Mouse (Mus musculus): ENCODE data around the gene Syn2. TPM values are rescaled to one million over a fixed set of nuclear protein-coding genes. Genes with fewer than 3 reads are reported as not detected.
A peak's percentile ranks its signal among the peaks of the same experiment; 100 is the strongest.

The Syn2 gene
- total RNA-seq, 2 experiments from 2014 or later, result 445 to 453 TPM

- peak overlapping the region; percentile 88; the same call in 1 of the 2 replicates for H3K27ac ChIP-seq
- intact Hi-C loops (cut with DNase I), result no loop called here
- H3K4me3 ChIP-seq, result no peak overlapping the region
- no peak for DNase-seq (ENCODE audit: extremely low spot score in 1 of 2, low spot score in 2 of 2)
- no peak for TF ChIP-seq CTCF (IDR thresholded peaks at IDR 0.05)
Observed at GRCm38 (mm10) chr6:115125358-115125720, 9.4 kb upstream of the Syn2 start.

- intact Hi-C loops (cut with DNase I), result loop anchor here (2.0 kb wide), 1 partner anchor 42 kb away; no protein-coding TSS in a partner anchor
- peak overlapping the region; percentile 88 for H3K27ac ChIP-seq
- peak; percentile 35 to 58 for DNase-seq (ENCODE audit: extremely low spot score in 1 of 2, low spot score in 2 of 2)
- TF ChIP-seq CTCF (IDR thresholded peaks at IDR 0.05), result no peak
- H3K4me3 ChIP-seq, result no peak overlapping the region
Observed at GRCm38 (mm10) chr6:115126232-115126785, 8.4 kb upstream of the Syn2 start.

- Histone ChIP-seq H3K27ac (peak overlapping the region; percentile 88), H3K4me3 (no peak overlapping the region)
- TF ChIP-seq CTCF (IDR thresholded peaks at IDR 0.05), result no peak
- intact Hi-C loops (cut with DNase I), result loop anchor here (2.0 kb wide), 1 partner anchor 42 kb away; no protein-coding TSS in a partner anchor
- DNase-seq (ENCODE audit: extremely low spot score in 1 of 2, low spot score in 2 of 2), result no peak
Observed at GRCm38 (mm10) chr6:115126851-115127250, 7.9 kb upstream of the Syn2 start.

GRCm38 (mm10) chr6:115127255-115127824 lies 7.4 kb upstream of the Syn2 start:
- no peak overlapping the region for H3K4me3 ChIP-seq
- H3K27ac ChIP-seq, result peak overlapping the region; percentile 88
- intact Hi-C loops (cut with DNase I), result loop anchor here (2.0 kb wide), 1 partner anchor 43 kb away; no protein-coding TSS in a partner anchor
- TF ChIP-seq CTCF (IDR thresholded peaks at IDR 0.05), result no peak
- DNase-seq (ENCODE audit: extremely low spot score in 1 of 2, low spot score in 2 of 2), result no peak

- no peak for DNase-seq (ENCODE audit: extremely low spot score in 1 of 2, low spot score in 2 of 2)
- Histone ChIP-seq H3K4me3 (peak overlapping the region; percentile 88), H3K27ac (peak overlapping the region; percentile 96)
- intact Hi-C loops (cut with DNase I), result loop anchor here (2.0 to 10.0 kb wide), 3 partner anchors 26 to 90 kb away; partner anchors contain the start of gene Gm17482
- TF ChIP-seq CTCF (IDR thresholded peaks at IDR 0.05), result no peak
Observed at GRCm38 (mm10) chr6:115135332-115135649, 589 bp downstream of the Syn2 start.

GRCm38 (mm10) chr6:115136156-115136555 lies 1.5 kb downstream of the Syn2 start:
- no peak for DNase-seq (ENCODE audit: extremely low spot score in 1 of 2, low spot score in 2 of 2)
- H3K27ac ChIP-seq, result peak overlapping the region; percentile 96; the same call in 1 of the 2 replicates
- intact Hi-C loops (cut with DNase I), result loop anchor here (10.0 kb wide), 1 partner anchor 89 kb away; the partner anchor contains the start of gene Gm17482
- peak overlapping the region; percentile 88 for H3K4me3 ChIP-seq
- no peak for TF ChIP-seq CTCF (IDR thresholded peaks at IDR 0.05)

GRCm38 (mm10) chr6:115141446-115141845 lies 6.7 kb downstream of the Syn2 start:
- no peak for DNase-seq (ENCODE audit: extremely low spot score in 1 of 2, low spot score in 2 of 2)
- no peak overlapping the region for H3K27ac ChIP-seq
- no peak overlapping the region for H3K4me3 ChIP-seq
- intact Hi-C loops (cut with DNase I), result no loop called here
- no peak; the same call in 1 of the 2 replicates for TF ChIP-seq CTCF (IDR thresholded peaks at IDR 0.05)

- intact Hi-C loops (cut with DNase I), result loop anchor here (2.0 kb wide), 1 partner anchor 26 kb away; the partner anchor contains the start of gene Syn2
- Histone ChIP-seq H3K27ac (no peak overlapping the region), H3K4me3 (no peak overlapping the region)
- no peak for TF ChIP-seq CTCF (IDR thresholded peaks at IDR 0.05)
- DNase-seq (ENCODE audit: extremely low spot score in 1 of 2, low spot score in 2 of 2), result no peak
Observed at GRCm38 (mm10) chr6:115161175-115161574, 26.5 kb downstream of the Syn2 start.

- no peak for TF ChIP-seq CTCF (IDR thresholded peaks at IDR 0.05)
- intact Hi-C loops (cut with DNase I), result loop anchor here (5.0 kb wide), 1 partner anchor 44 kb away; no protein-coding TSS in a partner anchor
- Histone ChIP-seq H3K4me3 (no peak overlapping the region), H3K27ac (no peak overlapping the region)
- no peak for DNase-seq (ENCODE audit: extremely low spot score in 1 of 2, low spot score in 2 of 2)
Observed at GRCm38 (mm10) chr6:115165863-115166470, 31.3 kb downstream of the Syn2 start.

- peak; percentile 55 to 60 for DNase-seq (ENCODE audit: extremely low spot score in 1 of 2, low spot score in 2 of 2)
- Histone ChIP-seq H3K27ac (peak overlapping the region; percentile 69), H3K4me3 (no peak overlapping the region)
- intact Hi-C loops (cut with DNase I), result loop anchor here (2.0 to 5.0 kb wide), 2 partner anchors 47 to 104 kb away; no protein-coding TSS in a partner anchor
- no peak for TF ChIP-seq CTCF (IDR thresholded peaks at IDR 0.05)
Observed at GRCm38 (mm10) chr6:115168921-115169320, 34.2 kb downstream of the Syn2 start.

- TF ChIP-seq CTCF (IDR thresholded peaks at IDR 0.05), result no peak
- intact Hi-C loops (cut with DNase I), result loop anchor here (2.0 to 5.0 kb wide), 2 partner anchors 47 to 105 kb away; no protein-coding TSS in a partner anchor
- no peak for DNase-seq (ENCODE audit: extremely low spot score in 1 of 2, low spot score in 2 of 2)
- no peak overlapping the region for H3K4me3 ChIP-seq
- H3K27ac ChIP-seq, result peak overlapping the region; percentile 72
Observed at GRCm38 (mm10) chr6:115169518-115169917, 34.8 kb downstream of the Syn2 start.

- intact Hi-C loops (cut with DNase I), result loop anchor here (5.0 kb wide), 1 partner anchor 47 kb away; no protein-coding TSS in a partner anchor
- Histone ChIP-seq H3K27ac (no peak overlapping the region), H3K4me3 (no peak overlapping the region)
- DNase-seq (ENCODE audit: extremely low spot score in 1 of 2, low spot score in 2 of 2), result no peak
- TF ChIP-seq CTCF (IDR thresholded peaks at IDR 0.05), result peak; percentile 73
Observed at GRCm38 (mm10) chr6:115174845-115175244, 40.1 kb downstream of the Syn2 start.
